Mouse (Mus musculus): ENCODE data around the gene Kif26b. TPM values are rescaled to one million over a fixed set of nuclear protein-coding genes. Genes with fewer than 3 reads are reported as not detected.

The Kif26b gene
- total and polyA plus RNA-seq, 2 experiments from 2014 or later = 6.4 to 75.8 TPM

GRCm38 (mm10) chr1:178529512-178530300 is 781 bp downstream of the Kif26b start:
- peak; percentile 51; the same call in 1 of the 2 replicates for TF ChIP-seq CTCF (IDR thresholded peaks at IDR 0.05)
- Histone ChIP-seq H3K4me1 (ENCODE audit: insufficient read depth, low read length) (no peaks in the 10 kb centered on the region), H3K27ac (ENCODE audit: low read depth, low read length) (peak overlapping the region; percentile 87), H3K9ac (replicated peaks; ENCODE audit: low read length, poor library complexity, severe bottlenecking) (peak overlapping the region; percentile 77), H3K9me3 (ENCODE audit: low read length) (no peaks in the 10 kb centered on the region), H3K27me3 (ENCODE audit: insufficient read depth, low read length) (no peaks in the 10 kb centered on the region), H3K4me2 (ENCODE audit: low read depth, low read length, poor library complexity, severe bottlenecking) (peak overlapping the region; percentile 99), H3K36me3 (ENCODE audit: insufficient read depth, low read length) (no peaks in the 10 kb centered on the region), H3K4me3 (ENCODE audit: low read depth, low read length) (peak overlapping the region; percentile 59)
- DNase-seq (ENCODE audit: low spot score) (peak; percentile 19), ATAC-seq (ENCODE audit: low FRiP score) (peak; percentile 12; the same call in 1 of the 2 replicates)
- 1% methylated on average over 36 of the region's 38 CpGs for WGBS

GRCm38 (mm10) chr1:178530301-178531078 is 1.6 kb downstream of the Kif26b start:
- peak; percentile 29; the same call in 1 of the 2 replicates for ATAC-seq (ENCODE audit: low FRiP score)
- under 1% methylated on average over 62 of the region's 62 CpGs for WGBS
- H3K27me3 ChIP-seq (ENCODE audit: insufficient read depth, low read length) = no peaks in the 10 kb centered on the region

GRCm38 (mm10) chr1:178540247-178540646 is 11.3 kb downstream of the Kif26b start:
- H3K4me1 ChIP-seq (ENCODE audit: insufficient read depth, low read length) = 0 out of 2 replicates have a peak, but pooled peaks cover 3% of the 10 kb centered on the region
- H3K36me3 ChIP-seq (ENCODE audit: insufficient read depth, low read length) = no peaks in the 10 kb centered on the region
- no peaks in the 10 kb centered on the region for H3K9me3 ChIP-seq (ENCODE audit: low read length)
- TF ChIP-seq CTCF (IDR thresholded peaks at IDR 0.05) = no peak
- no peak overlapping the region for H3K4me3 ChIP-seq (ENCODE audit: low read depth, low read length)
- no peak overlapping the region for H3K9ac ChIP-seq (replicated peaks; ENCODE audit: low read length, poor library complexity, severe bottlenecking)
- no peak for DNase-seq (ENCODE audit: low spot score)
- ATAC-seq (ENCODE audit: low FRiP score) = no peak
- no peak overlapping the region for H3K4me2 ChIP-seq (ENCODE audit: low read depth, low read length, poor library complexity, severe bottlenecking)
- WGBS = 70% methylated on average over 10 of the region's 10 CpGs
- H3K27me3 ChIP-seq (ENCODE audit: insufficient read depth, low read length) = no peaks in the 10 kb centered on the region
- H3K27ac ChIP-seq (ENCODE audit: low read depth, low read length) = no peak overlapping the region

More at GRCm38 (mm10) chr1:178530301-178531078, 1.6 kb downstream of the Kif26b start:
- DNase-seq (ENCODE audit: low spot score) = peak; percentile 84
- Histone ChIP-seq H3K4me1 (ENCODE audit: insufficient read depth, low read length) (no peaks in the 10 kb centered on the region), H3K9ac (replicated peaks; ENCODE audit: low read length, poor library complexity, severe bottlenecking) (peak overlapping the region; percentile 77), H3K4me2 (ENCODE audit: low read depth, low read length, poor library complexity, severe bottlenecking) (peak overlapping the region; percentile 99), H3K27ac (ENCODE audit: low read depth, low read length) (peak overlapping the region; percentile 87), H3K9me3 (ENCODE audit: low read length) (no peaks in the 10 kb centered on the region), H3K36me3 (ENCODE audit: insufficient read depth, low read length) (no peaks in the 10 kb centered on the region), H3K4me3 (ENCODE audit: low read depth, low read length) (peak overlapping the region; percentile 59)
- TF ChIP-seq CTCF (IDR thresholded peaks at IDR 0.05) = peak; percentile 81

GRCm38 (mm10) chr1:178542415-178542814 is 13.5 kb downstream of the Kif26b start:
- no peak overlapping the region for H3K4me2 ChIP-seq (ENCODE audit: low read depth, low read length, poor library complexity, severe bottlenecking)
- H3K27ac ChIP-seq (ENCODE audit: low read depth, low read length) = no peak overlapping the region
- DNase-seq (ENCODE audit: low spot score) (no peak), ATAC-seq (ENCODE audit: low FRiP score) (no peak)
- H3K4me1 ChIP-seq (ENCODE audit: insufficient read depth, low read length) = 0 out of 2 replicates have a peak, but pooled peaks cover 3% of the 10 kb centered on the region
- no peak overlapping the region for H3K9ac ChIP-seq (replicated peaks; ENCODE audit: low read length, poor library complexity, severe bottlenecking)
- 84% methylated on average over 5 of the region's 5 CpGs for WGBS
- H3K27me3 ChIP-seq (ENCODE audit: insufficient read depth, low read length) = no peaks in the 10 kb centered on the region
- H3K4me3 ChIP-seq (ENCODE audit: low read depth, low read length) = no peak overlapping the region
- H3K36me3 ChIP-seq (ENCODE audit: insufficient read depth, low read length) = no peaks in the 10 kb centered on the region
- H3K9me3 ChIP-seq (ENCODE audit: low read length) = no peaks in the 10 kb centered on the region
- TF ChIP-seq CTCF (IDR thresholded peaks at IDR 0.05) = no peak

- Histone ChIP-seq H3K36me3 (ENCODE audit: insufficient read depth, low read length) (no peaks in the 10 kb centered on the region), H3K9me3 (ENCODE audit: low read length) (no peaks in the 10 kb centered on the region), H3K9ac (replicated peaks; ENCODE audit: low read length, poor library complexity, severe bottlenecking) (no peak overlapping the region), H3K27ac (ENCODE audit: low read depth, low read length) (no peak overlapping the region), H3K27me3 (ENCODE audit: insufficient read depth, low read length) (no peaks in the 10 kb centered on the region), H3K4me2 (ENCODE audit: low read depth, low read length, poor library complexity, severe bottlenecking) (no peak overlapping the region), H3K4me3 (ENCODE audit: low read depth, low read length) (no peak overlapping the region), H3K4me1 (ENCODE audit: insufficient read depth, low read length) (0 out of 2 replicates have a peak, but pooled peaks cover 3% of the 10 kb centered on the region)
- WGBS = 89% methylated on average over 8 of the region's 8 CpGs
- TF ChIP-seq CTCF (IDR thresholded peaks at IDR 0.05) = no peak
- DNase-seq (ENCODE audit: low spot score) = no peak
- no peak for ATAC-seq (ENCODE audit: low FRiP score)
These were observed 14.3 kb downstream of the Kif26b start for GRCm38 (mm10) chr1:178542990-178543944.
